Mouse (Mus musculus): ENCODE data around the gene 4931406P16Rik.

DNA sequence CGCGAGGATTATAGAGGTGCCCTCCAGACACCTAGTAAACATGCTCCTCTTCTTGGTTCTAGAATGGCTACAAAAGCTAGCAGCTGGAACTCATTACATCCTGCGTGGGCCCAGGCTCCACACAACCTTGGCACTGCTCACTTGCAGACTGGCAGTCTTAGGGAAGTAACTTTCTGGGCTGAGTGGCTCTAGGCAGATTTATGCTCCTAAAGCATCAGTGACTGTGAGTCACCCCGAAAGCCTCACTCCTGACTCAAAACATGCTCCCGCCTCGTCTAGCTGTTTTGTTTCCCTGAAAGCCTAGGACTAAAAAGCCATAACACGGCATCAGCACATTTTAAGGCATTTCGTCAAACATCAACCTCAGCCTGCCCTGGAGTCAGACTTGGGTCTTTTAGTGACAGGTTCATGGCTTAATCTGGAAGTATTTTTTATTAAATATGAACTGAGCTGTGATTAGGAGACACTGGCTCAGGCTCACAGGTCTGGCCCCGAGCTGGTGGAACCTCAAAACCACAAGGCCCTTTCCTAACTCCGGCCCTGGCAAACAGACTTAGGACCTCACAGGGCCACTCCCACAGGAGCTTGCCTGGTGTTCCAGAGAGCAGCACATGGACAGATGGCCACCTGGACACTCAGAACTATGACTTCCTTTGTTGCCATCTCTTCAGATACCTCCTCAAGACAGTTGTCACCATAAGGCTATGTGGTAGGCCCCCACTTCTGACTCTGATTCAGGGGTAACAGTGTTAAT is 28.9 kb upstream of the 4931406P16Rik start:
- TF ChIP-seq POLR2A (IDR thresholded peaks at IDR 0.05; ENCODE audit: control insufficient read depth, extremely low read depth, insufficient read depth, low read length, poor library complexity), result no peak
- no peak for TF ChIP-seq CTCF (IDR thresholded peaks at IDR 0.05; ENCODE audit: borderline replicate concordance, control insufficient read depth, extremely low read depth, insufficient read depth, low read length, poor library complexity)

Data from thymus, adult 2 months (tissue).